Mouse (Mus musculus) CH12.LX (cell line): ENCODE results near the gene Cirbp. TPM values are rescaled to one million over a fixed set of nuclear protein-coding genes. Genes with fewer than 3 reads are reported as not detected.
A peak's percentile ranks its signal among the peaks of the same experiment; 100 is the strongest.

Source experiments
- DNase-seq: peaks from one replicate; pipeline ENCODE4 v3.0.0-alpha.2; 2013; ENCODE audit errors: extremely low read depth
- H3K27ac ChIP-seq: 2 replicates; pipeline ENCODE4 v1.5.1; 2012; ENCODE audit warnings: low read depth, mild to moderate bottlenecking, control low read depth, moderate library complexity; ENCODE audit not compliant: insufficient read depth
- H3K27me3 ChIP-seq: replicated peaks from 2 replicates; pipeline ENCODE3; 2012; ENCODE audit warnings: inconsistent platforms
- H3K36me3 ChIP-seq, 2 experiments: replicated peaks in 1 of 2; 2 replicates each; pipeline versions ENCODE3 to v1.6.1; 2012; ENCODE audit warnings: inconsistent platforms in 1 of 2, low read length in 1 of 2, mild to moderate bottlenecking in 1 of 2, mixed read lengths in 1 of 2, moderate library complexity in 1 of 2; ENCODE audit not compliant: control insufficient read depth in 1 of 2, insufficient read depth in 1 of 2
- H3K4me1 ChIP-seq, 2 experiments: 2 replicates each; pipeline ENCODE4 v1.6.1; 2012; ENCODE audit warnings: inconsistent platforms in 1 of 2, moderate library complexity in 1 of 2; ENCODE audit not compliant: insufficient read depth in 2 of 2, control insufficient read depth in 1 of 2
- H3K4me2 ChIP-seq: 2 replicates; pipeline ENCODE4 v1.6.1; 2012; ENCODE audit warnings: low read depth, mild to moderate bottlenecking, control low read depth; ENCODE audit not compliant: poor library complexity, insufficient read depth, severe bottlenecking
- H3K4me3 ChIP-seq, 3 experiments: fragments of 150-350 bp in 1 of 3; sonication (generic) in 1 of 3; replicated peaks in 1 of 3; 2 replicates each; pipeline versions ENCODE3 to v1.5.1; 2011 to 2012; ENCODE audit warnings: low read depth in 2 of 3, low read length in 2 of 3, mild to moderate bottlenecking in 2 of 3, moderate library complexity in 2 of 3, control low read depth in 1 of 3, improper control_type of control experiment in 1 of 3, inconsistent platforms in 1 of 3, mixed read lengths in 1 of 3; ENCODE audit not compliant: poor library complexity in 1 of 3
- H3K79me2 ChIP-seq: replicated peaks from 2 replicates; pipeline ENCODE4 v1.6.1; 2012; ENCODE audit warnings: mild to moderate bottlenecking, moderate library complexity; ENCODE audit not compliant: control insufficient read depth, poor library complexity, insufficient read depth, severe bottlenecking; ENCODE audit errors: extremely low read depth
- H3K9ac ChIP-seq: 2 replicates; pipeline ENCODE4 v1.6.1; 2012; ENCODE audit warnings: low read depth, mild to moderate bottlenecking, control low read depth, moderate library complexity; ENCODE audit not compliant: insufficient read depth
- H3K9me3 ChIP-seq: replicated peaks from 2 replicates; pipeline ENCODE3; 2012; ENCODE audit warnings: low read length, inconsistent platforms, mixed read lengths
- BHLHE40 ChIP-seq: IDR thresholded peaks from 2 replicates; pipeline ENCODE4 v1.6.1; 2011; ENCODE audit warnings: mild to moderate bottlenecking, low read depth, low read length, improper control_type of control experiment
- CHD2 ChIP-seq: IDR thresholded peaks from 2 replicates; pipeline ENCODE4 v1.6.1; 2011; ENCODE audit warnings: low read length, improper control_type of control experiment
- CTCF ChIP-seq, 2 experiments: IDR thresholded peaks in 1 of 2; conservative IDR thresholded peaks in 1 of 2; 2 replicates each; pipeline ENCODE4 v1.5.1; 2011 to 2012; ENCODE audit warnings: low read depth in 2 of 2, low read length in 2 of 2, improper control_type of control experiment in 1 of 2, inconsistent platforms in 1 of 2, mild to moderate bottlenecking in 1 of 2, moderate library complexity in 1 of 2
- E2F4 ChIP-seq: IDR thresholded peaks from 2 replicates; pipeline ENCODE4 v1.6.1; 2011; ENCODE audit warnings: low read depth, low read length, improper control_type of control experiment; ENCODE audit not compliant: insufficient replicate concordance
- EP300 ChIP-seq: IDR thresholded peaks from 2 replicates; pipeline ENCODE4 v1.6.1; 2011; ENCODE audit warnings: low read length, improper control_type of control experiment
- HCFC1 ChIP-seq: IDR thresholded peaks from 2 replicates; pipeline ENCODE4 v1.6.1; 2012; ENCODE audit warnings: low read depth, mild to moderate bottlenecking, inconsistent platforms, low read length, improper control_type of control experiment
- IRF4 ChIP-seq: IDR thresholded peaks from 2 replicates; pipeline ENCODE4 v1.6.1; 2014; ENCODE audit warnings: low read depth, mild to moderate bottlenecking, inconsistent platforms, low read length, improper control_type of control experiment
- JUND ChIP-seq: conservative IDR thresholded peaks from 2 replicates; pipeline ENCODE4 v1.6.1; 2011; ENCODE audit warnings: low read depth, low read length, improper control_type of control experiment
- MAFK ChIP-seq: IDR thresholded peaks from 2 replicates; pipeline ENCODE4 v1.6.1; 2011; ENCODE audit warnings: low read length, improper control_type of control experiment; ENCODE audit not compliant: insufficient replicate concordance
- MAX ChIP-seq: IDR thresholded peaks from 2 replicates; pipeline ENCODE4 v1.6.1; 2011; ENCODE audit warnings: low read length, improper control_type of control experiment
- MEF2A ChIP-seq: IDR thresholded peaks from 2 replicates; pipeline ENCODE4 v1.6.1; 2014; ENCODE audit warnings: low read depth, mild to moderate bottlenecking, inconsistent platforms, low read length, improper control_type of control experiment, borderline replicate concordance
- NELFE ChIP-seq: IDR thresholded peaks from 2 replicates; pipeline ENCODE4 v1.6.1; 2011; ENCODE audit warnings: low read depth, low read length, improper control_type of control experiment
- PAX5 ChIP-seq: IDR thresholded peaks from 2 replicates; pipeline ENCODE4 v1.6.1; 2012; ENCODE audit warnings: low read length, inconsistent platforms, mixed read lengths
- POLR2AphosphoS2 ChIP-seq: IDR thresholded peaks from 2 replicates; pipeline ENCODE4 v1.6.1; 2011; ENCODE audit warnings: low read depth, low read length, improper control_type of control experiment
- SIN3A ChIP-seq: IDR thresholded peaks from 2 replicates; pipeline ENCODE4 v1.6.1; 2012; ENCODE audit warnings: low read length, improper control_type of control experiment, inconsistent platforms
- TBP ChIP-seq: conservative IDR thresholded peaks from 2 replicates; pipeline ENCODE4 v1.6.1; 2011; ENCODE audit warnings: low read depth, low read length, improper control_type of control experiment
- TCF12 ChIP-seq: IDR thresholded peaks from 2 replicates; pipeline ENCODE4 v1.6.1; 2014; ENCODE audit warnings: low read depth, mild to moderate bottlenecking, inconsistent platforms, low read length, improper control_type of control experiment
- UBTF ChIP-seq: IDR thresholded peaks from 2 replicates; pipeline ENCODE4 v1.6.1; 2012; ENCODE audit warnings: low read depth, mild to moderate bottlenecking, inconsistent platforms, low read length, improper control_type of control experiment, moderate library complexity
- USF1 ChIP-seq: IDR thresholded peaks from 2 replicates; pipeline ENCODE4 v1.6.1; 2014; ENCODE audit warnings: low read depth, mild to moderate bottlenecking, inconsistent platforms, low read length, improper control_type of control experiment
- ZC3H11A ChIP-seq: IDR thresholded peaks from 2 replicates; pipeline ENCODE4 v1.6.1; 2012; ENCODE audit warnings: low read depth, mild to moderate bottlenecking, inconsistent platforms, low read length, improper control_type of control experiment
- ZKSCAN1 ChIP-seq: IDR thresholded peaks from 2 replicates; pipeline ENCODE4 v1.6.1; 2012; ENCODE audit warnings: low read depth, inconsistent platforms, low read length, improper control_type of control experiment, borderline replicate concordance
- ZMIZ1 ChIP-seq: IDR thresholded peaks from 2 replicates; pipeline ENCODE4 v1.6.1; 2012; ENCODE audit warnings: low read depth, mild to moderate bottlenecking, inconsistent platforms, low read length, improper control_type of control experiment
- ZNF384 ChIP-seq: IDR thresholded peaks from 2 replicates; pipeline ENCODE4 v1.6.1; 2012; ENCODE audit warnings: low read depth, low read length, improper control_type of control experiment, inconsistent platforms
- dilution Hi-C: fragments of 300-500 bp; cut with MboI; formaldehyde crosslinking; loops from 2 replicates; pipeline ENCODE4 v1.14.3; 2020; ENCODE audit warnings: low sequenced_read_pairs; ENCODE audit not compliant: extremely low pct_unique_long_range_greater_than_20kb, extremely low pct_ligation_motif_present
- in situ Hi-C: fragments of 300-500 bp; cut with MboI; formaldehyde crosslinking; loops from 3 replicates; pipeline ENCODE4 v1.14.3; 2019; ENCODE audit warnings: low sequenced_read_pairs, low pct_ligation_motif_present, low pct_unique_long_range_greater_than_20kb, mixed read lengths
- polyA plus RNA-seq: library from polyadenylated mRNA; unstranded; fragments of >175 nt; gene quantifications from 2 replicates; pipeline ENCODE4 v1.2.1, GENCODE M21; 2012; ENCODE audit warnings: low read depth; ENCODE audit not compliant: insufficient read length
- total RNA-seq, 2 experiments: library from RNA; depleted of rRNA; stranded (reverse); fragments of 300-350 nt in 1 of 2; fragments of >200 nt in 1 of 2; gene quantifications; 2 replicates each; pipeline ENCODE4 v1.2.3; 2012 to 2014

Cirbp gene
- total and polyA plus RNA-seq, 3 experiments, result 27.0 to 40.2 (median 34.4) TPM

GRCm38 (mm10) chr10:80154384-80154783, 11.4 kb upstream of the Cirbp start:
- peaks cover 22 to 60% of the 10 kb centered on the region in 2 experiments for H3K4me1 ChIP-seq

GRCm38 (mm10) chr10:80155277-80155676, 10.5 kb upstream of the Cirbp start:
- no peak overlapping the region for H3K4me3 ChIP-seq
- TF ChIP-seq ZKSCAN1, result no peak
- TF ChIP-seq HCFC1, result no peak
- TF ChIP-seq ZC3H11A, result no peak
- TF ChIP-seq UBTF, result no peak
- TF ChIP-seq NELFE, result no peak
- TF ChIP-seq IRF4, result no peak
- TF ChIP-seq PAX5, result no peak
- TF ChIP-seq, all 38 proteins: peak for 0
- Histone ChIP-seq H3K9me3 (no peaks in the 10 kb centered on the region), H3K36me3 (peaks cover 40 to 51% of the 10 kb centered on the region in 2 experiments), H3K79me2 (peaks cover 15% of the 10 kb centered on the region), H3K9ac (no peak overlapping the region), H3K27ac (peak overlapping the region; percentile 24; the same call in 1 of the 2 replicates), H3K4me1 (peaks cover 22 to 63% of the 10 kb centered on the region in 2 experiments), H3K4me2 (no peak overlapping the region), H3K27me3 (no peaks in the 10 kb centered on the region)
- in situ Hi-C loops (no loop called here), dilution Hi-C loops (no loop called here)
- DNase-seq, result no peak

More at GRCm38 (mm10) chr10:80154384-80154783, 11.4 kb upstream of the Cirbp start:
- dilution Hi-C loops (no loop called here), in situ Hi-C loops (no loop called here)
- Histone ChIP-seq H3K4me3 (no peak overlapping the region), H3K27ac (no peak overlapping the region), H3K79me2 (peaks cover 15% of the 10 kb centered on the region), H3K9me3 (no peaks in the 10 kb centered on the region), H3K4me2 (no peak overlapping the region), H3K27me3 (no peaks in the 10 kb centered on the region), H3K9ac (no peak overlapping the region), H3K36me3 (peaks cover 40 to 51% of the 10 kb centered on the region in 2 experiments)
- no peak for DNase-seq
- TF ChIP-seq IRF4 (no peak), POLR2AphosphoS2 (no peak), EP300 (no peak), ZMIZ1 (no peak), CHD2 (no peak), E2F4 (no peak), USF1 (no peak), HCFC1 (no peak), PAX5 (no peak), MAX (no peak), SIN3A (no peak), CTCF (conservative IDR thresholded peaks at IDR 0.05 in 1 of 2, IDR thresholded peaks at IDR 0.05 in 1 of 2; ENCODE audit: low read depth in 2 of 2, low read length in 2 of 2) (no peak), JUND (no peak), MAFK (no peak), MEF2A (no peak), TCF12 (no peak), ZNF384 (no peak), TBP (no peak), BHLHE40 (no peak), ZC3H11A (no peak)
- TF ChIP-seq, all 38 proteins: peak for 0
